Mouse (Mus musculus) erythroblast, embryonic 14.5 days (primary cell): Measurements from ENCODE around the gene Tmem213. TPM values are rescaled to one million over a fixed set of nuclear protein-coding genes. Genes with fewer than 3 reads are reported as not detected.

Experiments
- H3K27me3 ChIP-seq: 2 replicates; pipeline ENCODE4 v1.6.1; 2012; ENCODE audit warnings: inconsistent platforms; ENCODE audit not compliant: control insufficient read depth
- H3K36me3 ChIP-seq: 2 replicates; pipeline ENCODE4 v1.6.1; 2012; ENCODE audit warnings: mild to moderate bottlenecking, inconsistent platforms; ENCODE audit not compliant: control insufficient read depth
- H3K4me1 ChIP-seq: 2 replicates; pipeline ENCODE4 v1.6.1; 2012; ENCODE audit warnings: inconsistent platforms; ENCODE audit not compliant: control insufficient read depth
- H3K4me3 ChIP-seq: replicated peaks from 2 replicates; pipeline ENCODE3; 2012; ENCODE audit warnings: moderate library complexity, mild to moderate bottlenecking, inconsistent platforms
- H3K9me3 ChIP-seq: 2 replicates; pipeline ENCODE4 v1.6.1; 2012; ENCODE audit warnings: low read length, inconsistent platforms, mixed read lengths; ENCODE audit not compliant: control insufficient read depth
- GATA1 ChIP-seq: IDR thresholded peaks from 2 replicates; pipeline ENCODE4 v1.6.1; 2012; ENCODE audit warnings: low read length, inconsistent platforms, mixed read lengths
- TAL1 ChIP-seq: IDR thresholded peaks from 3 replicates; pipeline ENCODE4 v1.6.1; 2012; ENCODE audit warnings: low read length, inconsistent platforms, mixed read lengths
- polyA plus RNA-seq: library from polyadenylated mRNA; stranded (reverse); fragments of >175 nt; gene quantifications from 2 replicates; pipeline ENCODE4 v1.2.3, GENCODE M21; 2012

Gene Tmem213
- polyA plus RNA-seq, 1 experiment, result not detected

DNA sequence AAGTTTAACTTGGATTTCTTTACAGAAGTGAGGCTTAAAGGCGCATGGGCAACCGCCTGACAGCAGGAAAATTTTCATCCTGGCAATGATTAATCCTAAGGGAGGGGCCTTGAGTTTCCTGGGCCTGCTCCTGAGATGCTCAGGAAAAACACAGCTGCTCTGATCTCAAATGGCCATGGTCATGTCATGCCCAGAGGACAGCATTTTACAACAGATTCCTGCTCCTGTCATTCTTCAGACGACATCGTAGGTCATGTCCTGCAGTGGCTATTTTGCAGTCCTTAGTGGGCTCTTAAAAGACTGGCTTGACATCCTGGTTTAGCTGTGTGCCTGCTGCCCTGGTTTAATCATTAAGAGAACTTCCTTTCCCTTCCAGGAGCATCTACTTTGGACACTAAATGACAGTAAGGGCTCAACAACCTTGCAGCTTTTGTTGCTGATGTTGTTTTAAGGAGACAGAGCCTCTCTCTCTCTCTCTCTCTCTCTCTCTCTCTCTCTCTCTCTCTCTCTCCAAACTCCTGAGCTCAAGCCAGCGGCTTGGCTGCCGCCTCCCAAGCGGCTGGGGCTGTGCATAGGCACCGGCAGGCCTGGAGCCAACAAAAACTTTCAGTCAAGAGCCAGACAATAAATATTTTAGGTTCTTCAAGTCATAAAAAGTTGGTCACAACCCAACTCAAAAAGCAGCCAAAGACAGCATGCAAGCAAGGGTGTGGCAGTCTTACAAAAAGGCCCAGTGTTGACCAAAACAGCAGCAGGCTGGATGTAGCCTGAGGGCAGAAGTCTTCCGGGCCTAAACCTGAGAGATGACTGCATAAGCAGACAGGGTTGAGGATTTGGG is 35.3 kb downstream of the Tmem213 start:
- H3K9me3 ChIP-seq, result no peaks in the 10 kb centered on the region
- TF ChIP-seq TAL1, result no peak
- TF ChIP-seq GATA1, result no peak

DNA sequence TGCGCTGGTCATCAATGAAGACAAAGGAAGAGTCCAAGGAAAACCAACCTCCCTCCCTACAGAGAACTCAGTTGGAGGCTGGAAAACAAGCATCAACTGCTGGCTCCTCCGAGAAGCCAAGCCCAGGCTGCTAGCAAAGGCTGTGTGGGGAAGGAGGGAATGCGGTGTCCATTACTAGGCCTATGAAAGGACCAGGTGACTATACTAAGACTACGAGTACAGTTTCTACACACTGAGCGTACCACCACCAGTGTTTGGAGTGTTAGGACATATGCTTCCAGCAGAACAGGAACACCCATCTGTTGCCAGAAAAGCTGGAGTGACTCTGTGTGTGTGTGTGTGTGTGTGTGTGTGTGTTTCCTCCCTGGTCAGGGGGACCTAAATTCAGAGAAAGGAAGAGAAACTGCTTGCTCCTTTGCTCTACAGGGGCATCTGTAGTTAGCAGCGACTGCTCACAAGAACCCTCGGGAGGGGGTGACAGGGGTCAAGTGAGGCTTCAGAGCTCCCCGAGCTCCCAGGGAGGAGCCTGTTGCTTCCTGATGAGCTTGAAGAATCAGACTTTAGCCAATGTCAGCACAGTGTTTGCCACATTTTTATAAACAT is 36.5 kb downstream of the Tmem213 start:
- Histone ChIP-seq H3K36me3 (no peaks in the 10 kb centered on the region), H3K4me3 (no peak overlapping the region), H3K9me3 (no peaks in the 10 kb centered on the region), H3K27me3 (no peaks in the 10 kb centered on the region), H3K4me1 (no peaks in the 10 kb centered on the region)
- TF ChIP-seq GATA1, result no peak
- no peak for TF ChIP-seq TAL1

More for the DNA sequence above, 35.3 kb downstream of the Tmem213 start:
- Histone ChIP-seq H3K4me1 (no peaks in the 10 kb centered on the region), H3K27me3 (no peaks in the 10 kb centered on the region), H3K36me3 (no peaks in the 10 kb centered on the region), H3K4me3 (no peak overlapping the region)

DNA sequence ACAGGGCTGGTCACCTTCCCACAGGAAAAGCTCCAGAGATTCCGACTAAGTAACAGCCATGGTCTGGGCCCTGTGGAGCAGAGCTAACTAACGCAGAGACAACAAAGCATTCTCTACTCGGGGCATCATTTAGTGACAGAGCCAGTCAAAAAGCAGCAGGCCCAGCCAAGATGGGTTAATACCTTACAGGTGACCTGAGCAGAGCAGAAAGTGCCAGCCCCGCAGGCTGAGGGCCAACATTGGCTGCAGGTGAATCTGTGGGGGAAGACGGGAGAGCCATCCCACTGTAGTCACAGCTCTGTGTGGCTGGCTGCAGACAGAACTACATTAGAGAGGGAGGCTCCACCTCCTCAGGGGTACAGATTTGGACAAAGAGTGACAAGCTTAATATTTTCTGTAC is 38.2 kb downstream of the Tmem213 start:
- Histone ChIP-seq H3K4me3 (no peak overlapping the region), H3K9me3 (no peaks in the 10 kb centered on the region), H3K4me1 (peaks cover 2% of the 10 kb centered on the region), H3K36me3 (no peaks in the 10 kb centered on the region), H3K27me3 (no peaks in the 10 kb centered on the region)
- TF ChIP-seq TAL1 (no peak), GATA1 (no peak)

DNA sequence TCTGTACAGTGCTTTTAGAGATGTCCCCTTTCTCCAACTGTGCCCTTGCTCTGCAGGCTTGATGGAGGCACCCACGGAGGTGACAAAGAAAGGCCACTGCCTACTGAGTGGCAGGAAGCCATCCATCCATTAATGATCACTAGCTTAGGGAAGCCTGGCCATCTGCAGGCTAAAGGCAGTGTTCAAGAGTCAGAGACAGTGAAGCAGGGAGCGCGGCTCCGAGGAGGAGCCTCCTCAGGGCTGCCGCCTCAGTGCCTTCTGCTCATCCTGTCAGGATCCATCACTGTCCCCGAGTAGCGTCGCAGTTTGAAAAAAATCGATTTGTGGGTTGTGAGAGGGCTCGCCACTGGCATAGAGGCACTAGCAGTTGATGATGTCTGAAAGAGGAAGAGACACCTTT is 39.6 kb downstream of the Tmem213 start:
- Histone ChIP-seq H3K9me3 (no peaks in the 10 kb centered on the region), H3K4me3 (no peak overlapping the region)
- TF ChIP-seq GATA1, result no peak
- no peak for TF ChIP-seq TAL1

DNA sequence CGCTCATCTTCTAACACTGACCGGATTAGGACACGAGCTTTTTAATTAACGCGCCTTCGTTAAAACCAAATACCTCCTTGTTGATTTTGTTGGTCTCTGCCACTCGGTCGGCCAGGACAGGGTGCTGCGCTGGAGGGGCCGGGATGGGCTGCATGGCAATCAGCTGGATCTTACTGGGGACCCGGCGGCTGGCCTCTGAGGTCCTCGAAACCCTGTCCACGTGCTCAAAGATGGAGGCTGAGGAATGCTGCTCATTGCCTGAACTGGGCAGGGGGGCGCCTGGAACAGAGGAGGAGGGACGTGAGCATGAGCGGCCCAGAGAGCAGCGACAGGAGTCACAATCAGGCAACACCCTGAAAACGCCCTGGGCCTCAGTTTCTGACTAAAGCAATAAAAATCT is 40.4 kb downstream of the Tmem213 start:
- Histone ChIP-seq H3K27me3 (no peaks in the 10 kb centered on the region), H3K9me3 (no peaks in the 10 kb centered on the region), H3K4me1 (peaks cover 6% of the 10 kb centered on the region), H3K36me3 (no peaks in the 10 kb centered on the region), H3K4me3 (no peak overlapping the region)
- TF ChIP-seq TAL1 (no peak), GATA1 (no peak)

More for the DNA sequence above, 39.6 kb downstream of the Tmem213 start:
- no peaks in the 10 kb centered on the region for H3K27me3 ChIP-seq
- no peaks in the 10 kb centered on the region for H3K36me3 ChIP-seq
- H3K4me1 ChIP-seq, result peaks cover 6% of the 10 kb centered on the region

DNA sequence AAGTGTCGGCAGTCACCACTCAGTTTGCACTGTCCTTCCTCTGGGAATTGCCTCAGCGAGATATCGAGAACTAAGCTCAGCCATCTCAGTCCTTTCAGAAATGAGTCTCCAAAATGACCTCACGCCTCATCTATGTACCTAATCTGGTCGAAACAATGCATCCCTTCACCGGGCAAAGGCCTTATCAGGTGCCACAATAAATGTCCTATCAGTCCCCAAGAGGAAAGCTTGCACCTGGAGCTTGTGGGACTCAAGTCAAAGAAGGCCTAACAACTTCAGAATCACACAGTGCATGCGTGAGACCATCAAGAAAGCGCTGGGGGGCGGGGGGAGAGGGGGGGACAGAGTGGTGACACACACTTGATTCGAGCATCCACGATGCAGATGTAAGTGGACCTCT is 43.2 kb downstream of the Tmem213 start:
- Histone ChIP-seq H3K9me3 (no peaks in the 10 kb centered on the region), H3K4me3 (no peak overlapping the region), H3K27me3 (no peaks in the 10 kb centered on the region), H3K36me3 (no peaks in the 10 kb centered on the region), H3K4me1 (peaks cover 6% of the 10 kb centered on the region)
- TF ChIP-seq GATA1 (no peak), TAL1 (no peak)

DNA sequence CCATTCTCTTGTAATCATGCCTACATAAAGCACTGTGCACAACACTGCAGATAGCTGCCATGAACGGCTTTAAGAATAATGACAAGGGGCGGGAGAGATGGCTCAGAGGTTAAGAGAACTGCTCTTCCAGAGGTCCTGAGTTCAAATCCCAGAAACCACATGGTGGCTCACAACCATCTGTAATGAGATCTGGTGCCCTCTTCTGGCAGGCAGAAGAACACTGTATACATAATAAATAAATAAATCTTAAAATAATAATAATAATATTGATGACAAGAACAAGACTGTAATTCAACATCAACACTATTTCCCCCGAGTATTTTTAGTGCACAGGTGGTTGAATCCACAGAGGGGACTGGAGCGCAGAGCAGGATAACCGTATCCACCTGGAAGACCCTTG is 47.1 kb downstream of the Tmem213 start:
- H3K36me3 ChIP-seq, result no peaks in the 10 kb centered on the region
- no peak for TF ChIP-seq GATA1
- H3K4me3 ChIP-seq, result no peak overlapping the region
- peaks cover 6% of the 10 kb centered on the region for H3K4me1 ChIP-seq
- H3K27me3 ChIP-seq, result no peaks in the 10 kb centered on the region
- no peaks in the 10 kb centered on the region for H3K9me3 ChIP-seq

DNA sequence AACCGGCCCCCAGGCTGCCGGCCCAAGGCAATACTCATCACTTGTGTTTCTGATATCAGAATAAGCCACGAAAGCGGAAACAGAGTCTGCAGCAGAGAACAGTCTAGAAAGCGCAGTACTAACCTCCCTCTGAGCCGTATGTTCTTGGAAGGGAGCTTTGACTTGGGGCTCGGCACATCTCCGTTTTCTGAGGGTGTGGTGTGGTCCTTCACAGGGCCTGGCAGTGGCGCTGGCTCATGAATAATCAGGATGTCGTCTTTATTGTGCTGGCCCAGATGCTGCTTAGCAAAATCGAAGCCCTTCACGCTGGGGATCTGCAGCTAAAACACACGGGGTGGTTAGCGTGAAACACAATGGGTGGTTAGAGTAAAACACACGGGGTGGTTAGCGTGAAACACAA is 48.9 kb downstream of the Tmem213 start:
- TF ChIP-seq TAL1, result no peak
- no peak for TF ChIP-seq GATA1
- Histone ChIP-seq H3K4me1 (no peaks in the 10 kb centered on the region; the same call in 1 of the 2 replicates), H3K36me3 (no peaks in the 10 kb centered on the region), H3K27me3 (no peaks in the 10 kb centered on the region), H3K9me3 (no peaks in the 10 kb centered on the region), H3K4me3 (no peak overlapping the region)

DNA sequence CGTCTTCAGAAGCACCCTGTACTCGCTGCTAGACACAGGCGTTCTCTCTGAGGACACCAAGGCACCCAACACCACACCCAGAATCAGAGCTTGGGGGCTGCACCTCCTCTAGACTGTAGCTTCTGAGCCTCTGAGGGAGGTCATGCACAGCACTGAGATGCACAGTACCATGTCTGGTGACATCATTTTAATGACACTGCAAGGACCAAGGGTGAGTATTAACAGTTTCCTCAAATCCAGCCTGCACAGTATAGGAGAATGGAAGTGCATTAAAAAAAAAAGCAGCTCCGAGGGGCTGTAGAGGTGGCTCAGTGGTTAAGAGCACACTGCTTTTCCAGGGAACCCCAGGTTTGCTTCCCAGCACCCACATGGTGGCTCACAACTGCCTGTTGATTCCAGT is 50.5 kb downstream of the Tmem213 start:
- TF ChIP-seq TAL1 (no peak), GATA1 (no peak)
- Histone ChIP-seq H3K36me3 (no peaks in the 10 kb centered on the region), H3K9me3 (no peaks in the 10 kb centered on the region), H3K4me3 (no peak overlapping the region), H3K27me3 (no peaks in the 10 kb centered on the region), H3K4me1 (no peaks in the 10 kb centered on the region)
